Mouse (Mus musculus): ENCODE data around the gene Jade3. TPM values are rescaled to one million over a fixed set of nuclear protein-coding genes. Genes with fewer than 3 reads are reported as not detected.

Jade3 gene
- polyA plus RNA-seq, 1 experiment: 1.8 TPM

DNA sequence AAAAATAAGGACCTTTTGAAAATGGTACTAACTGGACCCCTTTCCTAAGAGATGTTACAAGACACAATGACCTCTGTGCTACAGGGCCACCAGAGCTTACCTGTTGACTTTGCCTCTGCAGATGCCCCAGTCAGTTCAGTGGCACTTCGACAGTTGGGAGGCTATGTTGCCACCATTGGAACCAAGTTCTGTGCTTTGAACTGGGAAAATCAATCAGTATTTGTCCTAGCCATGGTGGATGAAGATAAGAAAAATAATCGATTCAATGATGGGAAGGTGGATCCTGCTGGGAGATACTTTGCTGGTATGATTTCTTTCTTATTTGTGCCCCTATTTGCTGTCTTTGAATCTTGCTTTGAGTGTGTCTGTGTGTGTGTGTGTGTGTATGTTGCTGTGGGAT is 126.7 kb downstream of the Jade3 start:
- TF ChIP-seq POLR2A (IDR thresholded peaks at IDR 0.05; ENCODE audit: control insufficient read depth, extremely low read depth, insufficient read depth, low read length, poor library complexity): no peak
- no peaks in the 10 kb centered on the region for H3K36me3 ChIP-seq (ENCODE audit: control insufficient read depth, insufficient read depth, low read length)
- no peak overlapping the region for H3K4me3 ChIP-seq (ENCODE audit: control insufficient read depth, insufficient read depth, low read length)
- no peaks in the 10 kb centered on the region for H3K4me1 ChIP-seq (replicated peaks; ENCODE audit: control insufficient read depth, insufficient read depth, low read length)
- no peak overlapping the region for H3K27ac ChIP-seq (ENCODE audit: control insufficient read depth, insufficient read depth, low read length)
- DNase-seq: no peak
- H3K27me3 ChIP-seq (ENCODE audit: control insufficient read depth, insufficient read depth, low read length): no peaks in the 10 kb centered on the region
- WGBS: 90% methylated on average over 2 of the region's 2 CpGs

DNA sequence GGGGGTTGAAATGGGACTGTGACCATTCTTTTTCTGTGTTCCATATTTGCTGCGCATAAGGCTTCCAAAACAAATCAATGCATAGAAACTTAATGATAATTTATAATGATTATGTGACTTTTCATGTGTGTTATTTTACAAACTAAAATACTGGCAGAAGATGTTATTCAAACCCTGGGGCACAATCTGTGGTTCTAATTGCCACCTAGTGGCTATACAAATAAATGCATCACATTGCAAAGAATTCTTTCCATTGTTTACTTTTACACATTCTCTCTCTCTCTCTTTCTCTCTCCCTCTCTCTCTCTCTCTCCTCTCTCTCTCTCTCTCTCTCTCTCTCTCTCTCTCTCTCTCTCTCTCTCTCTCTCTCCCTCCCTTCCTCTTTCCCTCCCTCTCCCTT is 136.4 kb downstream of the Jade3 start:
- TF ChIP-seq CTCF (IDR thresholded peaks at IDR 0.05; ENCODE audit: borderline replicate concordance, control insufficient read depth, extremely low read depth, insufficient read depth, low read length, poor library complexity) (no peak), POLR2A (IDR thresholded peaks at IDR 0.05; ENCODE audit: control insufficient read depth, extremely low read depth, insufficient read depth, low read length, poor library complexity) (no peak)
- Histone ChIP-seq H3K4me1 (replicated peaks; ENCODE audit: control insufficient read depth, insufficient read depth, low read length) (no peaks in the 10 kb centered on the region), H3K27me3 (ENCODE audit: control insufficient read depth, insufficient read depth, low read length) (no peaks in the 10 kb centered on the region), H3K4me3 (ENCODE audit: control insufficient read depth, insufficient read depth, low read length) (no peak overlapping the region), H3K27ac (ENCODE audit: control insufficient read depth, insufficient read depth, low read length) (no peak overlapping the region), H3K36me3 (ENCODE audit: control insufficient read depth, insufficient read depth, low read length) (no peaks in the 10 kb centered on the region)
- 52% methylated on average over 1 of the region's 1 CpGs for WGBS
- DNase-seq: no peak

DNA sequence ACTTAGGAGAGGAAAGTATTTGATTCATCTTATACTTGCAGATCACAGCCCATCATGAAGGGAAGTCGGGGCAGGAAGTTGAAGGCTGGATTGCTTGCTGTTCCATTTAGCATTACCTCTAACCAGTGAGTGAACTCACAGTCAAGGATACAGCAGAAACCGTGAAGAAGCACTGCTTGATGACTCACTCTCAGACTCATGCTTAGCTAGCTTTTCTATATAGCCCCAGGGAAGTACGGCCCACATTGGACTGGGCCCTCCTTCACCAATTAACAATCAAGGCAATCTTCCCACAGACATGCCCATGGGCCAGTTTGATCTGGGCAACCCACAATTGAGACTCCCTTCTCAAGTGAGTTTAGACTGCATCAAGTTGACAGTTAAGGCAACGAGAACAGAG is 138.5 kb downstream of the Jade3 start:
- no peaks in the 10 kb centered on the region for H3K27me3 ChIP-seq (ENCODE audit: control insufficient read depth, insufficient read depth, low read length)
- whole genome bisulfite sequencing: 65% methylated on average over 4 of the region's 4 CpGs
- H3K27ac ChIP-seq (ENCODE audit: control insufficient read depth, insufficient read depth, low read length): no peak overlapping the region
- no peaks in the 10 kb centered on the region for H3K36me3 ChIP-seq (ENCODE audit: control insufficient read depth, insufficient read depth, low read length)
- TF ChIP-seq CTCF (IDR thresholded peaks at IDR 0.05; ENCODE audit: borderline replicate concordance, control insufficient read depth, extremely low read depth, insufficient read depth, low read length, poor library complexity): no peak
- TF ChIP-seq POLR2A (IDR thresholded peaks at IDR 0.05; ENCODE audit: control insufficient read depth, extremely low read depth, insufficient read depth, low read length, poor library complexity): no peak
- no peak for DNase-seq
- H3K4me1 ChIP-seq (replicated peaks; ENCODE audit: control insufficient read depth, insufficient read depth, low read length): no peaks in the 10 kb centered on the region
- H3K4me3 ChIP-seq (ENCODE audit: control insufficient read depth, insufficient read depth, low read length): no peak overlapping the region

Other genes with a start within 250 kb of the Jade3 start
- 6.6 and 7.1 TPM in 2 replicates for gene Slc9a7, start 133.9 kb upstream of the Jade3 start, polyA plus RNA-seq (2012; rRNA removed)
- 8.1 TPM in 2 replicates for gene Rp2, start 61.2 kb upstream of the Jade3 start, polyA plus RNA-seq (2012; rRNA removed)
- 0.45 TPM in 1 of 2 replicates, not detected in the other for gene Rgn, start 124.1 kb downstream of the Jade3 start, polyA plus RNA-seq (2012; rRNA removed)
- gene Rbm10, start 191.8 kb downstream of the Jade3 start, polyA plus RNA-seq (2012; rRNA removed): 127 and 131 TPM in 2 replicates
- gene Ndufb11, start 191.9 kb downstream of the Jade3 start, polyA plus RNA-seq (2012; rRNA removed): 117 and 150 TPM in 2 replicates
- gene Uba1, start 232.6 kb downstream of the Jade3 start, polyA plus RNA-seq (2012; rRNA removed): 429 and 454 TPM in 2 replicates

All from thymus, adult 2 months (tissue).